Mouse (Mus musculus) mature B cell (primary cell): ENCODE results near the gene Vtn.
"Not testable (repeated sequence)": the region's sequence is repeated elsewhere in the genome, so short reads cannot be mapped to it uniquely, and the experiment has no call there.

Experiments
- in situ Hi-C: fragments of 300-500 bp; cut with MboI; formaldehyde crosslinking; loops from 2 replicates; pipeline ENCODE4 v1.14.3; 2019

Gene Vtn

GRCm38 (mm10) chr11:78497544-78498522, 1.1 kb upstream of the Vtn start, which contains the start of gene Sarm1:
Gene Sarm1, minus strand, starts transcription at chr11:78497754.
- in situ Hi-C loops = no loop called here

DNA sequence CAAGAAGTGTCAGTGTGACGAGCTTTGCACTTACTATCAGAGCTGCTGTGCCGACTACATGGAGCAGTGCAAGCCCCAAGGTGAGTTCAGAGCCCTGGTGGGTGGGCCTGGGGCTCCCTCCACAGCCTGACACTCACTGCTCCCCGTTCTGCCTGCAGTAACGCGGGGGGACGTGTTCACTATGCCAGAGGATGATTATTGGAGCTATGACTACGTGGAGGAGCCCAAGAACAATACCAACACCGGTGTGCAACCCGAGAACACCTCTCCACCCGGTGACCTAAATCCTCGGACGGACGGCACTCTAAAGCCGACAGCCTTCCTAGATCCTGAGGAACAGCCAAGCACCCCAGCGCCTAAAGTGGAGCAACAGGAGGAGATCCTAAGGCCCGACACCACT, 652 bp downstream of the Vtn start:
- in situ Hi-C loops = no loop called here

GRCm38 (mm10) chr11:78500623-78501202, 1.8 kb downstream of the Vtn start:
- in situ Hi-C loops = no loop called here

GRCm38 (mm10) chr11:78501529-78501928, 2.6 kb downstream of the Vtn start:
- in situ Hi-C loops = no loop called here

- in situ Hi-C loops = no loop called here
These were observed 4.2 kb downstream of the Vtn start, which contains the start of gene Sebox for GRCm38 (mm10) chr11:78502909-78503650. Gene Sebox, plus strand, starts transcription at chr11:78503447.

DNA sequence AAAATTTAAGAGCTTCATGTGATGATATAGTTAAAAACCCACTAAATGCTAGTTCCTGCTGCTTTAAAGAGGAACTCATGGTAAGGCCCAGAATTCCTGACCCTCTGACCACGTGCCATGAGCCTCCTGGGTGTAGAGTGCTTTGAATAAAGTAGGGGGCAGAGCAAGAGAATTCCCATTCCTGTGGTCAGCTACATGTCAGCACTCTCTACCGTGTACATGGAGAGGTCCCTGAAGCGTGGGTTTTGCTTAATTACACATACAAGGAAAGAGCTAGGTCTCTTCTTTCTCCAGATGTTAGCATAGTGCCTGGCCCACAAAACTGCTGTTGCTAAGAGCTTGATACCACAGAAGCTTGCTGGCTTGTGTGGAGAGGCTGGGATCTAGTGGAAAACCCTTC, 6.5 kb downstream of the Vtn start:
- in situ Hi-C loops = no loop called here

DNA sequence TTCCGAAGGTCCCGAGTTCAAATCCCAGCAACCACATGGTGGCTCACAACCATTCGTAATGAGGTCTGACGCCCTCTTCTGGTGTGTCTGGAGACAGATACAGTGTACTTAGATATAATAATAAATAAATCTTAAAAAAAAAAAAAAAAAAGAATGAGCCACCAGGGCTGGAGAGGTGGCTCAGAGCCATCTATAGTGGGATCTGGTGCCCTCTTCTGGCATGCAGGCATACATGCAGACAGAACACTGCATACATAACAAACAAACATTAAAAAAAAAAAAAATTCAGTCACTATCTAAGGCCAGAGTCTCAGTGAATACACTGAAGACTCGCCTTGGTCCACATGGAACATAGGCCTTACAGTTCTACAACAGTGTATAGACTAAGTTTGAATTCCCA, 10.3 kb downstream of the Vtn start:
- in situ Hi-C loops = no loop called here

GRCm38 (mm10) chr11:78512025-78512957, 13.4 kb downstream of the Vtn start, which contains the start of the genes Tmem199 and Poldip2:
Gene Tmem199, minus strand, starts transcription at chr11:78512172.
Gene Poldip2, plus strand, starts transcription at chr11:78512193.
- in situ Hi-C loops = no loop called here

DNA sequence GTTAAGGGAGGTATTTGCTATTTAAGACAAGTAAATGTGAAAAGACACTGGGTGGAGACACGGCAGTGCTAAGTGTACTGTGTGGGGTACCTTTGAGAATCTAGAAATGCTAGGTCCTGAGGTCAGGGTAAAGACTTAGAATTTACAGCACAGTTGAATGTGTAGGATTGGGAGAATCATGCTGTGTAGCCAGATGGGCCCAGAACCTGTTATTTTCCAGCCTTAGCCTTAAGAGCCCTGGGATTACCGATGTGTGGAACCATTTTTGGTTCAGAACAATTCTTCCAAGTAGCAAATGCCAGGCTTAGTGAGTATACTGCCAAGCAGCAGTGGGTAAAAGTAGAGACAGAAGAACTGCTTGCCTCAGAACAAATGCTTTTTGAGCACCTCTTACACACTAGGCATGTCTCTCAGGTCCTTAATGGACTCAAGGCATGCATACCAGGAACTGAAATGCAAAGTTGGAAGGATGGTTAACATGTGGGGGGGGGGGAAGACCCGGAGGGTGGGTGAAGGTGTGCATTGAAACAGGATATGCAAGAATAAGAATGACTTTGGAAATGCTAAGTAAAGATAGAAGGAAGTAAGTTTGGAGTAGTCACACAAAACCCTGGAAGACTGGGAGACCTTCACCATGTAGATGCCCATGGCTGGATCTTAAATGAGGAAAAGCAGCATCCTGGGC, 14.4 kb downstream of the Vtn start:
- in situ Hi-C loops = no loop called here

DNA sequence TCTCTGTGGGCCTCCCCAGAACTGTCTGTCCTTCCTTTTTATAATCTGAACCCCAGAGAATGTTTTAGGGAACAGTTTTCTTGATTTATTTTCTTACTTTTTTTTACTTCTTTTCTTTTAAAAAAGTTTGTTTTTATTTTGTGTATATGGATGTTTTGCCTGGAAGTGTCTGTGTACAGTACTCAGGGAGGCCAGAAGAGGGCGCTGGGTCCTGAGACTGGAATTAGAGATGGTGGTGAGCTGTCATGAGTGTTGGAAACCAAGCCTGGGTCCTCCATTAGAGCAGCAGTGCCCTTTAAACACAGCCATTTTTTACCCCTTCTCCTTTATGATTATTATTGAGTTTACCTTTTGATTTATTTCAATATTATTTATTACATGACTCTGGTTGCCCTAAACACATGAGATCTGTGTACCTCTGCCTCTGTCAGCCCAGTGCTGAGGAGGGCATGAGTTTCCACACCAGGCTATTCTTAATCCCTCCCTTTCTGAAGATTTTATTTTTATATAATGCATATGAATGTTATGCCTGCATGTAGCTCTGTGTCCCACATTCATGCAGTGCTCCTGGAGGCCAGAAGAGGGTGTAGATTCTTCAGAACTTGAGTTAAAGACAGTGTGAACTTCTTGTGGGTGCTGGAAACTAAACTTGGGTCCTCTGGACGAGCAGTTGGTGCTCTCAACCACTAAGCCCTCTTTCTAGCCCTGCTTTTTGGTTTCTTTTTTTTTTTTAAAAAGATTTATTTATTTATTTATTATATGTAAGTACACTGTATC, 16.8 kb downstream of the Vtn start:
- in situ Hi-C loops = no loop called here

GRCm38 (mm10) chr11:78518931-78519330, 20.0 kb downstream of the Vtn start:
- in situ Hi-C loops = no loop called here

- in situ Hi-C loops = no loop called here
These were observed 23.0 kb downstream of the Vtn start for GRCm38 (mm10) chr11:78521880-78522279.

GRCm38 (mm10) chr11:78522481-78522997, 23.6 kb downstream of the Vtn start:
- in situ Hi-C loops = no loop called here

GRCm38 (mm10) chr11:78523241-78523955, 24.5 kb downstream of the Vtn start:
- in situ Hi-C loops = no loop called here

DNA sequence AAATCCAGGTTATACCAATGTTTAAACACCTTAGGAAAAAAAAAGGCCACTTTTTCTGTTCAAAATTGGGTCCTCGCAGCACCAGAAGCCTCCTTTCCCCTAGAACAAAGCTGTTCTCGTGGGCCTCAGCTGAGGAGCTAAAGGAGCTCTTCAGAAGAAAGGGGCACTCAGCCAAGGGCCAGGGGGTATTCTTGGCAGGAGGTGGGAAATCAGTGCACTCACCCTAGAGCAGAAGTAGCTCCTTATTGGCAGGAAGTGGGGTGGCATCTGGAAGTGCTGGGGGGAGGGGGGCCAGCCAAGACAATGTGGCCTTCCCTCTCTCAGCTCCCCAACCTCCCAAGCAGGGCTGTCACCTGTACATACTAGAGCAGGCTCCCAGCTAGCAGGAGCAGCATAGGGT, 25.9 kb downstream of the Vtn start:
- in situ Hi-C loops = no loop called here

- in situ Hi-C loops = no loop called here
These were observed 29.8 kb downstream of the Vtn start for GRCm38 (mm10) chr11:78528714-78529113.

GRCm38 (mm10) chr11:78530001-78530400, 31.1 kb downstream of the Vtn start:
- in situ Hi-C loops = no loop called here

- in situ Hi-C loops = no loop called here
These were observed 32.2 kb downstream of the Vtn start for GRCm38 (mm10) chr11:78531046-78531445.

DNA sequence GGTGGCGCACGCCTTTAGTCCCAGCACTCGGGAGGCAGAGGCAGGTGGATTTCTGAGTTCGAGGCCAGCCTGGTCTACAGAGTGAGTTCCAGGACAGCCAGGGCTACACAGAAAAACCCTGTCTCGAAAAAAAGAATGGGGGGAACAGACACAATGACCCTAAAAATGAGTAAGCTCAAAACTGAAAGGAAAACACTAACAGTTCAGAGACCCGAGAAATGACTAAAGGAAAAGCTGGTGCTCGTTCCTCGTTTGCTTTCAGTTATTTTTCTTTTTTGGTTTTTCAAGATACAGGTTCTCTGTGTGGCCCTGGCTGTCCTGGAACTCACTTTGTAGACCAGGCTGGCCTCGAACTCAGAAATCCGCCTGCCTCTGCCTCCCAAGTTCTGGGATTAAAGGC, 32.6 kb downstream of the Vtn start:
- in situ Hi-C loops = not testable (repeated sequence)
